Mouse (Mus musculus): ENCODE data around the gene Slc35d1.

GRCm38 (mm10) chr4:103258817-103259216 is 43.9 kb upstream of the Slc35d1 start:
- TF ChIP-seq EP300 (IDR thresholded peaks at IDR 0.05; ENCODE audit: low read depth) (no peak), CTCF (IDR thresholded peaks at IDR 0.05; ENCODE audit: low read depth) (peak; percentile 13; the same call in 1 of the 2 replicates)

All from liver, embryonic 14.5 days (tissue).